Mouse (Mus musculus): ENCODE results near the gene Rtbdn.

DNA sequence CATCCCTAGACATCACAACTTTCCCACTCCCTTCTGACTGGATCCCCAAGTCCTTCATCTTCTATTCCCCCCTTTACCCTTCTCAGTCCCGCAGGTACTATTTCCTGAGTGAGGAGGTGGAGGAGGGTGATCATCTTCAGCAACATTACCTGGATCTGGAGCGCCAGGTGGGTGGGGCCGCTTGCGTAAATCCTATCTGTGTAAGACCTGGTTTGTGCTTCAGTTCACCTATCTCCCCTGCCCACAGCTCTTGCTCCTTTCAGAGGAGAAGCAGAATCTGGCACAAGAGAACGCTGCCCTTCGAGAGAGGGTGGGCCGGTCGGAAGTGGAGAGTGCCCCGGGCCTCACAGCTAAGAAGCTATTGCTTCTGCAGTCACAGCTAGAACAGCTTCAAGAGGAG, 47.6 kb downstream of the Rtbdn start:
- TF ChIP-seq CTCF (IDR thresholded peaks at IDR 0.05; ENCODE audit: borderline replicate concordance, control insufficient read depth, extremely low read depth, insufficient read depth, low read length, poor library complexity): no peak
- no peak for TF ChIP-seq POLR2A (IDR thresholded peaks at IDR 0.05; ENCODE audit: control insufficient read depth, extremely low read depth, insufficient read depth, low read length, poor library complexity)

All from thymus, adult 2 months (tissue).